Mouse (Mus musculus) intestine, postnatal 0 days (tissue): ENCODE measurements around the gene Helq. TPM values are rescaled to one million over a fixed set of nuclear protein-coding genes. Genes with fewer than 3 reads are reported as not detected.

Source experiments
- ATAC-seq: fragments of 200-750 bp; cut with Nextera tagmentation; 2 replicates; pipeline ENCODE4 v1.8.0; 2017; ENCODE audit warnings: mild to moderate bottlenecking, moderate TSS enrichment, moderate library complexity
- H3K27ac ChIP-seq: fragments of 300-500 bp; sonication (generic); 2 replicates; pipeline ENCODE4 v1.5.1; 2014; ENCODE audit warnings: mild to moderate bottlenecking, low read depth, low read length, moderate library complexity
- H3K27me3 ChIP-seq: fragments of 300-500 bp; sonication (generic); replicated peaks from 2 replicates; pipeline ENCODE4 v1.6.1; 2014; ENCODE audit warnings: low read length, mixed read lengths; ENCODE audit not compliant: control insufficient read depth, insufficient read depth
- H3K36me3 ChIP-seq: fragments of 300-500 bp; sonication (generic); 2 replicates; pipeline ENCODE4 v1.6.1; 2014; ENCODE audit warnings: mild to moderate bottlenecking, moderate library complexity; ENCODE audit not compliant: control insufficient read depth, insufficient read depth
- H3K4me1 ChIP-seq: fragments of 300-500 bp; sonication (generic); replicated peaks from 2 replicates; pipeline ENCODE4 v1.6.1; 2014; ENCODE audit warnings: antibody characterized with exemption, low read length, mixed read lengths; ENCODE audit not compliant: control insufficient read depth, insufficient read depth
- H3K4me2 ChIP-seq: fragments of 300-500 bp; sonication (generic); replicated peaks from 2 replicates; pipeline ENCODE4 v1.6.1; 2014; ENCODE audit warnings: low read depth, mild to moderate bottlenecking, moderate library complexity
- H3K4me3 ChIP-seq: fragments of 300-500 bp; sonication (generic); 2 replicates; pipeline ENCODE4 v1.5.1; 2014; ENCODE audit warnings: low read depth, low read length
- H3K9ac ChIP-seq: fragments of 300-500 bp; sonication (generic); 2 replicates; pipeline ENCODE4 v1.6.1; 2014; ENCODE audit warnings: mild to moderate bottlenecking, low read depth, low read length
- H3K9me3 ChIP-seq: fragments of 300-500 bp; sonication (generic); 2 replicates; pipeline ENCODE4 v1.6.1; 2016; ENCODE audit warnings: mixed run types; ENCODE audit not compliant: control insufficient read depth
- CTCF ChIP-seq: sonication (generic); IDR thresholded peaks from 2 replicates; pipeline ENCODE4 v1.5.1; 2016; ENCODE audit warnings: low read depth, mild to moderate bottlenecking, control low read depth, antibody characterized with exemption, moderate library complexity
- WGBS: fragments of 180-500 bp; shearing (Covaris S2); extraction: QIAGEN DNeasy Blood & Tissue Kit; methylation state at CpG from one replicate; pipeline ENCODE4 v1.1.7; 2014; 5-methylcytosine and 5-hydroxymethylcytosine counted together
- polyA plus RNA-seq: library from polyadenylated mRNA; unstranded; fragments of >200 nt; fragmentation: Nextera tagmentation; extraction: Ambion mirVana; gene quantifications from 2 replicates; pipeline ENCODE4 v1.2.1, GENCODE M21; 2015

The Helq gene
- polyA plus RNA-seq, 1 experiment from 2014 or later = 6.7 TPM

- H3K4me2 ChIP-seq = no peak overlapping the region
These were observed 27.6 kb upstream of the Helq start for GRCm38 (mm10) chr5:100825975-100826374.

GRCm38 (mm10) chr5:100822826-100823225, 24.4 kb upstream of the Helq start:
- Histone ChIP-seq H3K4me2 (no peak overlapping the region), H3K9me3 (no peaks in the 10 kb centered on the region), H3K36me3 (no peaks in the 10 kb centered on the region), H3K9ac (no peak overlapping the region), H3K4me1 (no peaks in the 10 kb centered on the region), H3K27ac (no peak overlapping the region), H3K27me3 (no peaks in the 10 kb centered on the region), H3K4me3 (no peak overlapping the region)
- no peak for ATAC-seq
- 76% methylated on average over 7 of the region's 7 CpGs for WGBS
- no peak for TF ChIP-seq CTCF

More at GRCm38 (mm10) chr5:100825975-100826374, 27.6 kb upstream of the Helq start:
- peak; percentile 71 for TF ChIP-seq CTCF
- 25% methylated on average over 2 of the region's 2 CpGs for WGBS
- Histone ChIP-seq H3K27me3 (no peaks in the 10 kb centered on the region), H3K9ac (no peak overlapping the region), H3K9me3 (no peaks in the 10 kb centered on the region), H3K27ac (no peak overlapping the region), H3K36me3 (no peaks in the 10 kb centered on the region), H3K4me1 (no peaks in the 10 kb centered on the region), H3K4me3 (no peak overlapping the region)
- ATAC-seq = no peak

GRCm38 (mm10) chr5:100821375-100821774, 23.0 kb upstream of the Helq start:
- Histone ChIP-seq H3K4me3 (peak overlapping the region; percentile 71), H3K27ac (no peak overlapping the region), H3K36me3 (peaks cover 4% of the 10 kb centered on the region; the same call in 1 of the 2 replicates), H3K9ac (no peak overlapping the region), H3K27me3 (no peaks in the 10 kb centered on the region), H3K4me1 (no peaks in the 10 kb centered on the region), H3K9me3 (no peaks in the 10 kb centered on the region), H3K4me2 (peak overlapping the region; percentile 78)
- no peak for ATAC-seq
- TF ChIP-seq CTCF = peak; percentile 44
- WGBS = 70% methylated on average over 8 of the region's 8 CpGs

- H3K4me2 ChIP-seq = peak within 1 kb of the TSS; percentile 78
- under 1% methylated on average over 63 of the region's 63 CpGs for WGBS
- peak within 1 kb of the TSS; percentile 67 for H3K27ac ChIP-seq
- peak within 1 kb of the TSS; percentile 78 for H3K9ac ChIP-seq
- peaks cover 4% of the 10 kb centered on the region; the same call in 1 of the 2 replicates for H3K36me3 ChIP-seq
- no peaks in the 10 kb centered on the region for H3K27me3 ChIP-seq
- TF ChIP-seq CTCF = no peak
- no peaks in the 10 kb centered on the region for H3K4me1 ChIP-seq
- H3K9me3 ChIP-seq = no peaks in the 10 kb centered on the region
- ATAC-seq = peak; percentile 91
- peak within 1 kb of the TSS; percentile 71 for H3K4me3 ChIP-seq
These were observed 22.2 kb upstream of the Helq start, which contains the start of gene Abraxas1 for GRCm38 (mm10) chr5:100820483-100821184. Gene Abraxas1, minus strand, starts transcription at chr5:100820965.

GRCm38 (mm10) chr5:100819568-100820480, 21.4 kb upstream of the Helq start:
- Histone ChIP-seq H3K36me3 (peaks cover 4% of the 10 kb centered on the region; the same call in 1 of the 2 replicates), H3K4me1 (no peaks in the 10 kb centered on the region), H3K9ac (peak overlapping the region; percentile 78), H3K4me2 (peak overlapping the region; percentile 78), H3K4me3 (peak overlapping the region; percentile 71), H3K27me3 (no peaks in the 10 kb centered on the region), H3K27ac (no peak overlapping the region), H3K9me3 (no peaks in the 10 kb centered on the region)
- no peak for ATAC-seq
- TF ChIP-seq CTCF = peak; percentile 55
- 37% methylated on average over 16 of the region's 16 CpGs for WGBS

DNA sequence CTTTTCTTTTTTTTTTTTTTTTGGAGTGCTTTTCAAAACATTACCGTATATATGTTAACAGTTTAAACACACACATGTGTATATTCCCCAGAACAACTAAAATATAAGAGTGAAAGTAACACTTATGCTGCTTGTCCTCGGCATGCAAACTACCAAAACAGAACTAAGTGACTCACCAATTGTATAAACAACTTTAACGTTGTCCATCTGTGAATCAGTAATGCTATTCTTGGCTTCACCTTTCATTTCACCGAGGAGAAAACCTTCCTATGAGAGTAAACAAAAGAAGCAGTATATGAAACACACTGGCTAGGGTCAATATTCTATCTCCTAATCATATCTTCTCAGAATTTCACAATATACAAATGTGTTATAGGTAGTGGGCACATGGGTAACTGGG, 19.9 kb upstream of the Helq start:
- no peak for ATAC-seq
- TF ChIP-seq CTCF = no peak
- Histone ChIP-seq H3K4me2 (no peak overlapping the region), H3K9ac (no peak overlapping the region), H3K36me3 (peaks cover 4% of the 10 kb centered on the region; the same call in 1 of the 2 replicates), H3K4me3 (no peak overlapping the region), H3K4me1 (no peaks in the 10 kb centered on the region), H3K27me3 (no peaks in the 10 kb centered on the region), H3K9me3 (no peaks in the 10 kb centered on the region), H3K27ac (no peak overlapping the region)
- 36% methylated on average over 4 of the region's 4 CpGs for WGBS
